Mouse (Mus musculus) ES-CJ7 (cell line): ENCODE data around the gene Tnfsf8.

ENCODE experiments used
- DNase-seq: peaks from one replicate; pipeline ENCODE4 v3.0.0; 2011; ENCODE audit warnings: low read depth, low spot score

Tnfsf8 gene

DNA sequence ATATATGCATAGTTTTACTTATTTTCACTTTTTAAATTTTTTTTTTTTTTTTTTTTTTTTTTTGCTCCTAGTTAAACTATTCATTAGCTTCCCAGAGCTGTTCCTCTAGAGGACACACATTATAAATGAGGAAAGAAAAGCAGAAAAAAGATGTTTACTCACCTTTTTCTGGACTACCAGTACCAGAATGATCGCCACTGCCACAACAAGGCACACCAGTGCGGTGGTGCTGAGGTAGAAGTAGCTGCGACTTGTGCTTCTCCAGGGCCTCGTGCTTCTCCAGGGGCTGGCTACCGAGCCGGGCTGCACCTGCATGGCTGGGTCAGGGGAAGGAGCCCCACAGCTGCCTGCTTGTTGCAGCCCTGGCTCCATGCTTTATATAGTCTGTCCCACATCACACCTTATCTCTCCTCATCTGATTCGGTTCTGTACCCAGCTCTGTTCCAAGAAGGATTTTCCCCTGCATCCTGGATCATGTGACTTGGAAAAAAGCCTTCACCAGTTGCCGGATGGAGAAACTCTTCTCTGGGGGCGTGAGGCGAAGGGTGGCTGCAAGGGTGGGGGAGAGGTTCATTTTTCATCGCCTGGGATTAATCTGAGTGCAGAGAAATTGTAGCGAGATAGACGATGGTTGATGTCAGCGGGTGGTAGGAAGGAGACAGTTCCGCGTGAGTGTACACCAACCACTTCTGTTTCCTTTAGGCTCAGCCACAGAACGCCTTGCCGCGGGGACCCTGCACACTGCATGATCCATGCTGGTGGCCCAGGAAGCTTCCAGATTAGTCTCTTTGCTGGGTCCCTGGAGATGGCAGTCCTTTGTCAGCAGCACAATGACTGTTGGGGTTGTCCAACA lies at the start of gene Tnfsf8:
Tnfsf8 (minus strand) TSS at position 660 of the 853 bp plus-strand sequence.
- DNase-seq, result no peak

DNA sequence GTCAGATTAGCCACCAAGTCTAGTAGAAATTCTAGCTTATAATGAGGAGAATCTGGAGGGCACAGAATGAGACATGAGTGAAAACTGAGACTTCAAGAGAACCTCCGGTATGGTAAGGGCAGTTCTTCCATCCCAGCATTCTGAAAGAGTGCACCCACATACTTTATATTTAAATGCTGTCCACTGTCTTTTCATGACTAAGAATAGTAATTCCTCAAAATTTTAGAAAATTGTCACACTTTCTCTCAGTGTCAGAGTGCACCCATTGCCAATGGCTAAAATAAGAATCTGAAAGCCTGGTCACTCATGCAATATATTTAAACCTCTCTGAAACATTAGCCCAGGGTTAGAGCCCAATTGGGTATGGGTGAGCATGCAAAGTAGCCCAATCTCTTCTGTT lies 47.4 kb upstream of the Tnfsf8 start:
- no peak for DNase-seq

DNA sequence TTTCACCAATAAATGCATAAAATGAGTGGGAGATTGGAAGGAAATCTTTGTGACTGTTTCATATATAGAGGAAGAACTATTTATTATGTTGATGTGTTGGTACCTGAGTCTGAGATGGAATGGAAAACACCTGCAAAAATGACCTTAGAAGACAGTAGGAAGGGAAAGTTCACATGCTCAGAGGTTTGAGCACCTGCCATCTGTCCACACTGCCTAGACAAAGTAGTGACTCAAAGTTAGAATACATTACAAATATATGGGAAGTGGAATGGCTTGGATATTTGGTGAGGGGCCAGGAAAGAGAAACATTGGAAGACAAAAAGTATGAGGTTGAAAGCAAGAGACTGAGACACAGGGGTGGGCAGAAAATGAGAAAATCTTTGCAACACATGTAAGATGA lies 46.3 kb upstream of the Tnfsf8 start:
- no peak for DNase-seq

DNA sequence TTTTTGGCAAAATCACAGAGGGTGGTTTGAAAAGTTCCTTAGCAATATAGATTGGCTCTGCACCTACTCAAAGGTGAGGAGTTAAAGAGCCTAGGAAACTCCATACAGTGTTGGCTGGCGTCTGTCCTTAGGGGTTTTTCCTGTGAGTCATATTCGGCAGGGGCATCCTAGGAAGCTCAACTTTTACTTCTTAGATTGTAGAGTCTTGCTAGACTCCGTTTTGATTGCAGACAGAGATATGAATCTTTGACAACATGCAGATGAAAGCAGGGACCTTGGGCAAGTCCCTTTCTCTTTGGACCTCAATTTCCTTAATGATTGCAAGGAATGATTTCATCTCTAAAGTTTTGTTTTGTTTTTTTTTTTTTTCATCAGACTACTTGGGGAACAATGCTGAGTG lies 44.9 kb upstream of the Tnfsf8 start:
- no peak for DNase-seq

DNA sequence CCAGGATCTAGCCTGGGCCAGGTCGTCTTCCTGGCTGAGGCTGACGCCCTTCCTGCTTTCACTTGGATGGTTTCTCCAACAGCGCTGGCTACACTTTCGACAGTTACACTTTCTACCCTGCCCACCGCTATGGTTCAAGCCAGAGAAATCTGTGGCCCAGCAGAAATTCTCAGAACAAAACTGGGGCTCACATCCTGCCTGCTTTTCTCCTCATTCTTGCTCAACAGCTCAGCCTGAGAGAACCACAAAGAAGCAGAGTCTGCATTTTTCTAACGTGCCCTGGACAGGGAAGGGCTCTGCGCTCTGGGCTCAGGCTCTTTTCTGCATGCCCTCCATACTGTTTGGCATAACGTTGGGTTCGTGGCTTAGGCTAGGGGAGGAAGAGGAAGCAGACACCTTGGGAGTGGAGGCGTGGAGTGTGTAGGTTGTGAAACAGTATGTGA lies 38.0 kb upstream of the Tnfsf8 start:
- DNase-seq, result no peak

DNA sequence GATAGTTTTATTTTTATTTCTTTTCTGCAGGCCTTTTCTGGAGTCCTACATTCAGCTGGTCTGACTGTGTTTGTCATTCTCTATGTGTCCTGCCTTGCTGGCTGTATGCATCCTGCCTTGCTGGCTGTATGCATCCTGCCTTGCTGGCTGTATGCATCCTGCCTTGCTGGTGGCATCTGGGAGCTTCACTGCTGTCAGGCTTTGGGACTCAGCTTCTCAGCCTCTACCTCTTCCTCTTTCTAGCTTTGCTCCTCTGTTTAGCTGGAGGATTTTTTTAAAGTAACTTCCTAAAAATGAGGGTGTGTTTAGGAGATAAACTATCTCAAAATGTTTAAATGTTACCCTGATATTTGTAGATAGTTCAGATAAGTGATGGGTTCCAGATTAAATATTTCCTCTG lies 36.0 kb upstream of the Tnfsf8 start:
- DNase-seq, result no peak

DNA sequence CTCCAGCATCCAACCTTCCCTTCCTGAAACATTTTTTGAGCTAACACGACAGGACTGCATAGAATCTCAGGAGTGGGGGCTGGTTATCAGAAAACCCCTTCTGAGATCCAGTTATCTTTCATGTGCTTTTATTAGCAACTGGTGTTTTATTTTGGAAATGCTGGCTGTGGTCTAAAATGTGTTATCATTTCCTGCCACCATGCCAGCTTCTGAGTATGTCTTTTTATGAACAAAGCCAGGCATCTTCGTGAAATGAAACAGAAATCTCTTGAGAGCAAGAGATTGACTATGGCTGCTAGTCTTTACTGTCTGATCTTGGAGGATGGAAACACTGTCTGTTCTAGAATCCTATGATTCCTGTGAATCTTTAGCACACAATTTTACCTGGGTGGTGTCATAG lies 25.0 kb upstream of the Tnfsf8 start:
- DNase-seq, result no peak

DNA sequence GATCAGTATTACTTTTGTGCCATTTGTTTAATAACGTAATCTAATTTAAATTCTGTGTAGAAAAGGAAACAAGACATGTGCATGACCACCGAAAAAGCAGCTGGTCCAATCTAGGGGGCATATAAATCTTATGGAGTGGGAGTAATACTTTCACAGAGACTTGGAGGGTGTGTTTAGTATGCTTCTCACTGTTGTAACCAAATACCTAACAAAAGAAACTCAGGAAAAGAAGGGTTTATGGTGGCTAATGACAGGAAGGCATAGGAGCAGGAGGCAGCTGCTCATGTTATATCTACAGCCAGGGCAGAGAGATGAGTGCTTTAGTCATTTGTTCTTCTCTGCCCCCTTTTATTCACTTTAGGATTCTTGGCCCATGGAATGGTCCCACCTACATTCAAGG lies 15.6 kb upstream of the Tnfsf8 start:
- DNase-seq, result no peak

DNA sequence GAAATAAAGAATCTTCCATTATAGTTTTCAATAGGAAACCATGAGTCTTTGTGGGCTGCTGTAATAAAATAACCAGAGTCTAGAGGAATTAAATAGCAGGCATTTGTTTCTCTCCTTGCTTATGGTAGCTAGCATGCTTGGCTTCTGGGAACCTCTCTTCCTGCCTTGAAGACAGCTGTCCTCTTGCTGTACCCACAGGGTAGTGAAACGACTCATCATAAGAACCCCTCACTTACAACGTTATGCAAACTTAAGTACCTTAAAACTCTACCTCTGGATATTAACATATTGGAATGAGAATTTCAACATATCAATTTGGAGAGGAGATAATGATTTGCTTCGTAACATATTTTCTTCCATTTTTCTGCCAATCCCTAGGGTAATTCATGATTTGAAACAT lies 14.3 kb upstream of the Tnfsf8 start:
- no peak for DNase-seq

DNA sequence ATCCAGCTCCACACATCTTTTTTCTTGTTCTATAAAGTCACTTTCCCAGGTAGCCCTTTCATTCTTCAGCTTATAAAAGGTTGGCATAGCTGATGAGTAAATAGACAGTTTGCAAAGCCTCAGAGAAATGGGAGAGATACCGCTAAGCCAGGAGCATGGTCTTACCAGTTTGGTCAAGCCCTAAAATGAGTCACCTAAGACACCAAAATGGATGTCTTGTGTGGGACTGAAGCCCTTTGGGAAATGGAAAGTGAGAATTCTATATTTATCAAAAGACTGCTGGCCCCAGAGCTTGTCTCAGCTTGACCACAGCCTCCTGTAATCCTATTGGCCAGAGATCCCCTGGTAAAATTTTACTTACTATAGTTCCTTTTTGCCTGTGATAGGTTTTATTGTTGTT lies 9.5 kb upstream of the Tnfsf8 start:
- no peak for DNase-seq

DNA sequence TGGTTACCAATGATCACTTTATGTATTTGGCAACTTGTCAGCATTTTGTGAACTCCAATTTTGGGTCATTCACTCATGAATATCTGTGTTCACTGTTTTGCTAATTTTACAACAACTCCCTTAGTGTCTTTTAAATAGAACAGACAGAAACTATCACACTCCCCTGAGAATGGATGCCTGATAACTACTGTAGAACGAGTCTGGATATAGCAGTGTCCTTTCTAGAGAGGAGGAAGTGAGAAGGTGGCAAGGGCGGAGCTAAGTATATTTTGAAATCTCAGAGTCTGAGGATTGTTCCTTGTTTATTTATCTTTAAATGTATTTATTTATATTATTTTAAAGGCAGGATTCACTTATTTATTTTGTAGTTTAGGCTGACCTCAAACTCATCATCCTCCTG lies 7.6 kb upstream of the Tnfsf8 start:
- DNase-seq, result no peak

DNA sequence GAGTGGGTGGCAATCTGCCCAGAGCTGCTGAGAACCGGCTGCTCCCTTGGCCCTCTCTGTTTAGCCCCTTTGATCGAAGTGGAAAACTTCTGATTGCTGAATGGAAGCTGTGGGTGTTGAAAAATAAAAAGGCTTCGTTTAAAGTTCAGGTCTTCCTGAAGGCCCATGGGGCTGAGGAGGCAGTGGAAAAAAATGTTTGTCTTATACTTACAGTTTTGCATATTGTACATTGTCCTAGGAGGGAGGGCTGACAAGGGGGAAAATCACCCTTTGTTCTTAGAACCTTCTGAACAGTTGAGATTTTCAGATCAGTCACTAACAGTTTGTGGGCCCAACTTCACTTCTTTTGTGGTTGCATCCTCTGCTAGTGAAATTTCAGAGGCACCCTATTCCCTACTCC lies 1.8 kb upstream of the Tnfsf8 start:
- DNase-seq, result no peak

DNA sequence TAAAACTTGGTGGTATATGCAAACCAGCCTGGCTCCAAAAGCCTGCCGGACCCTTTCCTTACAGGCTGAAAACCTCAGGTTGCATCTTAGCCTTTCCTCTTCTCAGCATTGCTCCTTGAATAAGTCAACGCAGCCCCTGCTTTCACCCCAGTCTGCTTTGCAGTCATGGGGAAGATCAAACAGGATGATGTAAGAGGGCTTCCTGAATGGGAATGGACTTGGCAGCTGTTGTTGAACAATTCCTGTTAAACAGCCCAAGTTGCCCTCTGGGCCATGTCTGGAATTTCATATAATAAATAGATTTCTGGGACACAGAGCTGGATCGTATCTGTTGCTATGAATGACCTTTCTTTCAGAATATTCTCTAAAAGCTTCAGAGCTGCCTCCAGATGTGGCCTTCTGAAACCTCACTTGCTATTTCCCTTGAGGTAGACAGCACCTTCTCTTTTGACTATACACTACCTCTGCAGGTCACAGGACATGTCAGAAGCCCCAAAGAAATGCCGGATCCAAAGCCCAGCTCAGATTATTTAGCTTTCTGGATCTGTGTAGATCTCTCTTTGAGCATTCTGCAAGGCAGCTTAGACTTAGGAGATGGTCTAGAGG lies 1.0 kb upstream of the Tnfsf8 start:
- DNase-seq, result no peak

DNA sequence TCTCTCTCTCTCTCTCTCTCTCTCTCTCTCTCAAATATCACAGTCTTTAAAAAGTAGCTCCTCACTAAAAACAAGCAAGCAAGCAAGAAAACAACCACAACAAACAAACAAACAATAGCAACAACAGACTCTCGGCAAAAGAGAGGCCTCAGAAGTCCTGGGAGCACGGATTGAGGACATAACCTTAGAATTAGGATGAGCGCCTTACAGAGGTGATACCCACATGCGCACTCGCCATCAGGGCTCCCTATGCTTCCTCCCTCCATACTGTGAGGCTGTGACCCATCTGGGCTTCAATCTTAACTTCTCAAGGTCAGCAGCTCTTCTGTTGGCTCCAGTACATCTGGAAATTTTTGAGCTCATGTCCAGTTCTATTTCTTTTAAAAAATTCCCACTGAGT lies 911 bp downstream of the Tnfsf8 start:
- DNase-seq, result no peak

DNA sequence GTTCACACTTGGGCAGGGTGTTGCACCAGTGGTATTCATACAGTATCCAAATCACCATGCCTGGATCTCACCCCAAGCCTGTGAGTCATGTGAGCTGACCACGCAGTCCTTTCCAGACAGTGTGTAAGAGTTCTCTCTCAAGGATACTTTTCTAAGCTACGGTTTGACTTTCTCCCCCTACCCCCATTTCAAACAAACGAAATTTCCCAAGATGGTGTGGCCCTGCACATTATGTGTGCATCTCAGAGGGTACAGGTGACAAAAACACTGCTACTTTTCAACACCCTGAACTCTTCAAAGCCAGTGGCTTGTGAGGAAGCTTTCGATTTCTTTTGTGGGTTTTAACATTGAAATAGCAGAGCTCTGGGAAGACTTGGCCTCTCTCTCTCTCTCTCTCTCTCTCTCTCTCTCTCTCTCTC lies 1.4 kb downstream of the Tnfsf8 start:
- no peak for DNase-seq

DNA sequence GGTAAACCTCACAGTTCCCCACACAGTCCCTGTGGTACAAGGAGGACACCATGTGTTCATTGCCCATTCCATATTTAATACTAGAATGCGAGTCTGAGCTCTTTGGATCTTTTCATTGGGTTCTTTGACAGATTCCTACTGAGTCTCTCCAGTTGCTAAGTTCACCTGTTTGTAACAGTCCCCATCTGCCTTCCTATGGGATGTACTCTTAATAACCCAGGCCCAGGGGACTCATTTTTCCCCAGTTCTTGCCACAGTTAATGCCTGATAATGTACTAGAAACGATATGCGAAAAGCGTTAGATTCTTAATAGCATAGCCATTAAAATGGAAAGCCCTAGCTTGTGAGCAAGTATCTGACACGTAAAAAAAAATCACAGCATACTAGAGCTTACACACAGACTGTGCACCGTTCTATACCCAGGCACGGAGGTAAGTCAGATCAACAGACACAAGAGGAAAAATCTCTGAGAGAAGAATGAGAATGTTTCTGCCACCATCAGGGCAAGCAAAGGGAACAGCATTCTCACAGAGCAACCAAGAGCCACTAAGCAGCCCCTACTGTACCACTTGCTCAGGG lies 2.4 kb downstream of the Tnfsf8 start:
- DNase-seq, result no peak

DNA sequence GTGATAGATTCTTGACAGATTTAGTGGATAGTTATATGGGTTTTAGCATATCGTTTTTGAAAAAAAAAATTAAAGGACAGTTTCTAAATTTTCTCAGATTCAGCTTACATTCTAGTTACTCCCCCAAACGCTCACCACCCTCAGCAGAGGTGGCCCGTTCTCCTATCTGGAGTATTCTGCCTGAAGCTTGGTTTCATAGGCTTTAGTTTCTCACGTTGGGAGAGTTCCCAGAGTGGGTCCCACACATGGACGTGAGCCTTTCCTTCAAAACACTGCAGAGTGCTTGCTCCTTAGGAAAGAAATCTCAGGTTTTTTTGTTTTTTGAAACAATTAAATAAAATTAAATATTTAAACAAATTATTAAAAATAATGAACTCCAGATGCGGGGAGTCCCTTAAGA lies 4.4 kb downstream of the Tnfsf8 start:
- DNase-seq, result no peak

DNA sequence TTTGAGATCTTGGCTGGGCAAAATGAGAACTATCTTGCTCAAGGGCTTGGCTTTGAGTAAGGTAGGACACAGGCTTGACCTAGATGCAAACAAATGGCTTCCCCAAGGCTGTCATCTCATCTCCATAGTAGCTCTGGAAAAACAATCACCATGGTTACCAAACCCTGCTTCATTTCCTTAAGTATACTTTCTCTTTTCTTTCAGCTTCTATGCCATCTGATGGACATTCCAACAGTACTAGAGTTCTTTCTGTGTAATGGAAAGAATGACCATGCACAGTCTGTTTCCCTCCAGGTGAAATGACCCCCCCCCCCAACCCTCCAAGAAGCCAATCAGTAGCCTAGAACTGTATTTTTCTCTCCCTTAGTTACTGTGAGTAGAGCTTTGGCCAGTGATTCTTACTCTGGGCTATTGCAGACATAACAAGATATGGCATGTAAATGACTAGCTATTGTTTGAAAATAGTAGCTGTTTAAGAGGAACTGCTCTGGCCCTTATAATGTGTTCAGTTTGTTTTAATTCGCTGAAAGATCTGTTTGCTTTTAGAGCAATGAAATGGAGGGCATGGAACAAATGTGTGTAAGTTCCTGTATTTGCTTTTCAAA lies 7.3 kb downstream of the Tnfsf8 start:
- no peak for DNase-seq

DNA sequence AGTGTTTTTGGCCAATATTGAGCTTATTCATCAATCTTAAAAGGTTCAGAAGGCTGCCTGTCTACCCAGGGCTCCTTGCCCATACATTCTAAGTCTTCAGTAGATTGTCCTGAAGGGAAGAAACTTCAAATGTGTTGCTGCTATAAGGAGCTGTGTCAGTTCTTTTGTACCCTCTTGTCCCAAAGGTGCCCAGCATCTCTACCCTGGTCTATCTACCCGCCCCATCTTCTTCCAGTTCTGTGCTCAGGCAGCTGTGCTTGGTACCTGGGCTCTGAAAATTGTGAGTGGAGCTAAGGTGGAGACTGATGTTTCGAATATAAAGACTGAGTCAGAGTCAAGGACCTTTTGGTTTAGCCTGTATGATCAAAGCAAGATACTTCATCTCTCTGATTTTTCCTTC lies 11.1 kb downstream of the Tnfsf8 start:
- DNase-seq, result no peak

DNA sequence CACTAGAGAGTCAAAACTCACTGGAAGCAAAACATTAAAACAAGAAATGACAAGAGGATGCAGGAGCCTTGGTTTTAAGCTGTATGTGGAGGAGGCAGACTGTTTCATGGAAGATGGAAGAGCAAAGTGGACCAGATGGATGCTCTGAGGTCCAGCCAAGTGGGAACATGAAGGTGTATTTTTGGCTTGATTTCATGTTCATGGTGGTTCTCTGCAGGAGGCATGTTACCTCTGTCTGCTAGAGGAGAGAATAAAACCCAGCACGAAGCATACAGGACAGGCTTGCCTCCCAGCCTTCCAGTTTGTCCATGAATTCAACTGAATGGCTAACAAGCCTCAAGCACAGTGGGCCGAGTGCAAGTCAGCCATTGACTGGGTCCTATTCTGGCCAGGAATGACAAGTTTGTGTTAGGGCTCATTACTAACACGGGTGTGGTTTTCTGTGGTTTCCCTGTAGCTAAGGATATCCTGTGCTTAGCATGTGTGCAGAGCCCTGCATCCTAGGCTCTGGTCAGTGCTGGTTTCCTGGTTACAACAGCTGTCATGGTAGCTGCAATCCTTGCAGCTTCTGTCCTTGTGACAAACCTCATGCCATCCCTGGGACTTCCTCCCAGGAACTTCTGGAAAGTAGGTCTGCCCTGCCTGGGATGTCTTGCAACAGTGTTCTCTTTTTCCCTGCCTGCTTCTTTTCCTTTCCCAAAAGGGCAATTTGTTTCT lies 14.1 kb downstream of the Tnfsf8 start:
- no peak for DNase-seq

DNA sequence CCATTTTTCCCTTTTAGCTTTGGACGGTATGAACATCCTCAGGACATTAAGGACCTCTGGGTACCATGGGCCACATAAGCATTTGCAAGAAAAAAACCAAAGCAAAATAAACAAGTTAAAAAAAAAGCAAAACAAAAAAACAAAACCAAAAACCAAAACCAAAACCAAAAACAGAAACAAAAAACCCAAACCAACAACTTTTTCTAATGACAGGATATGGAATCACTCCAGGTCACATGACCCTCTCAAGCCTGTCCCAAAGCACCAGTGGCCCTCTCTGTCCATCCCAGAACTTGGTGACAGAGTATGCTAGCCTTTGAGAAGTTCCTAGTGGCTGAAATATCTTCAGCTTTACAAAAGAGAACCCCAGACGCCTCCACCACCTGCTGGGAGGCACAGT lies 15.4 kb downstream of the Tnfsf8 start:
- no peak for DNase-seq

DNA sequence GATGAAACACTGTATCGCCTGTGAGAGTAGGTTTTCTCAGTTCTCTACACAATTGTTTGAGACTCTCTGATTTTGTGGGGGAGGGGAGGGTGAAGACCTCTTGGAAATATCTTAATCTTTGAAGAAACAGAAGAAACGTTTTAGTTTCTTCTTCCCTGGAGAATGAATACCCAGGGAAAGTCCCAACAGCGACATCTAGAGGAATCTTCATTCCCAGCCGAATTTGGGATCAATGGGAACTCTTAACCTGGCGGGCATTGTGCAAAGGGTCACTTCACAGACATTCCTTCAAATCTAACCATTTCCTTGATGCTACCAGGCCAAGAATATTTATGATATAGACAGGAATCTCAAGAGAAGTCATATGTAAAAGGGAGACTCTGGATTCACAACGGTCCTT lies 17.2 kb downstream of the Tnfsf8 start:
- peak; percentile 27 for DNase-seq
